Mouse (Mus musculus): Measurements from ENCODE around the gene Galnt14.

DNA sequence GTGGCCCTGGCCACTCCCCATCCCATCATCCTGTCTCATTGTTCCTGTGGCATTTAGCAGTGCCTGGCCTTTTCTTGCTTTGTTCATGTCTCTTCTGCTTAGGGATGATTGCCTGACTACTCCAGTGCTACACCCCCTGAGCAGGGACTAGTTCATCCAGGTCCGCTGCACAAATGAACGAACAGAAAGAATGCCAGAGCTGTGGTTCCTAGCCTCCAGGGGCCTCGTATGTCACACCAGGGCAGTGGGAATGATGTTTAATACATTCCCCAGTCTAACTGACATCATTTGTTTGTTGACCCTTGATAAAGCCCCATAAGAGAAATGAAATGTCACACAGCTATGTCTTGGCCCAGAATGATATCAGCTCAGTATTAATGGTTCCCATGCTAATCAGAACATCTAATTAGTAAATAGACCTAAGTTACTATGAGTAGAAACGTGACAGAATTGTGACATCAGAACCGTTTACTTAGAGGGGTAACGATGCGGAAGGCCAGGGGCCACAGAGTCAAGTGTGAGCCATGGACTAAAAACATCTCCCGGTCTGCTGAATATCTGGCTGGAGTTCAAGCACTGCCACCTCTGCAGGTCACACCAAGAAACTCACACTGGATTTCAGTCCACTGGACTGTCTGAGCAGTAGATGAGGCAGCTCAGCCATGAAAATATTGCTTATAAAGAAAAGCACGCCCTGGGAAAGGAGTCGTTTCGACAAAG lies 76.1 kb downstream of the Galnt14 start:
- TF ChIP-seq POLR2A (IDR thresholded peaks at IDR 0.05; ENCODE audit: insufficient read depth, low read length) (no peak), CTCF (IDR thresholded peaks at IDR 0.05; ENCODE audit: low read depth, low read length) (no peak)
